Mouse (Mus musculus) lung, adult 2 months (tissue): ENCODE results near the gene Zkscan6. TPM values are rescaled to one million over a fixed set of nuclear protein-coding genes. Genes with fewer than 3 reads are reported as not detected.

Experiments used
- DNase-seq: peaks from one replicate; pipeline ENCODE4 v3.0.0; 2022
- H3K4me1 ChIP-seq: fragments of 200-500 bp; 2 replicates; pipeline ENCODE4 v1.6.1; 2011; ENCODE audit warnings: low read length; ENCODE audit not compliant: control insufficient read depth, insufficient read depth
- H3K4me3 ChIP-seq: fragments of 200-500 bp; replicated peaks from 2 replicates; pipeline ENCODE3; 2011; ENCODE audit warnings: low read depth, mild to moderate bottlenecking, control low read depth, low read length; ENCODE audit errors: extremely low read depth
- CTCF ChIP-seq: fragments of 200-500 bp; IDR thresholded peaks from 2 replicates; pipeline ENCODE4 v1.5.1; 2011; ENCODE audit warnings: mild to moderate bottlenecking, low read length, control low read depth; ENCODE audit not compliant: insufficient read depth
- POLR2A ChIP-seq: fragments of 200-500 bp; IDR thresholded peaks from 2 replicates; pipeline ENCODE4 v1.6.1; 2011; ENCODE audit warnings: low read depth, mild to moderate bottlenecking, control low read depth, low read length, borderline replicate concordance; ENCODE audit errors: extremely low read depth
- WGBS: fragments of 180-500 bp; shearing (Covaris S2); methylation state at CpG from one replicate; pipeline ENCODE4 v1.1.7; 2018; 5-methylcytosine and 5-hydroxymethylcytosine counted together
- polyA plus RNA-seq: library from polyadenylated mRNA; depleted of rRNA; stranded (reverse); fragments of >200 nt; gene quantifications from 2 replicates; pipeline ENCODE4 v1.2.3, GENCODE M21; 2012

Zkscan6 gene
- polyA plus RNA-seq, 1 experiment = 3.6 TPM

- no peak for DNase-seq
- TF ChIP-seq POLR2A (no peak), CTCF (no peak)
- 37% methylated on average over 1 of the region's 1 CpGs for WGBS
These were observed 27.9 kb upstream of the Zkscan6 start for GRCm38 (mm10) chr11:65779066-65779465.

GRCm38 (mm10) chr11:65779578-65779977 lies 27.4 kb upstream of the Zkscan6 start:
- H3K4me3 ChIP-seq = no peak overlapping the region
- 95% methylated on average over 1 of the region's 1 CpGs for WGBS
- TF ChIP-seq CTCF (no peak), POLR2A (no peak)
- peaks cover 7% of the 10 kb centered on the region for H3K4me1 ChIP-seq
- DNase-seq = no peak

More at GRCm38 (mm10) chr11:65779066-65779465, 27.9 kb upstream of the Zkscan6 start:
- Histone ChIP-seq H3K4me3 (no peak overlapping the region), H3K4me1 (peaks cover 7% of the 10 kb centered on the region)

- Histone ChIP-seq H3K4me1 (peaks cover 15% of the 10 kb centered on the region), H3K4me3 (no peak overlapping the region)
- TF ChIP-seq POLR2A = no peak
- TF ChIP-seq CTCF = no peak
- 72% methylated on average over 3 of the region's 3 CpGs for WGBS
- no peak for DNase-seq
These were observed 25.4 kb upstream of the Zkscan6 start for GRCm38 (mm10) chr11:65781596-65781995.

GRCm38 (mm10) chr11:65786160-65786559 lies 20.8 kb upstream of the Zkscan6 start:
- TF ChIP-seq CTCF = no peak
- TF ChIP-seq POLR2A = no peak
- 78% methylated on average over 2 of the region's 2 CpGs for WGBS
- Histone ChIP-seq H3K4me1 (peaks cover 7% of the 10 kb centered on the region), H3K4me3 (no peak overlapping the region)
- DNase-seq = no peak

- no peak for DNase-seq
- TF ChIP-seq POLR2A (no peak), CTCF (no peak)
- Histone ChIP-seq H3K4me3 (peak overlapping the region; percentile 78), H3K4me1 (peaks cover 7% of the 10 kb centered on the region)
- WGBS = under 1% methylated on average over 71 of the region's 71 CpGs
These were observed 19.4 kb upstream of the Zkscan6 start for GRCm38 (mm10) chr11:65787421-65788151.

- Histone ChIP-seq H3K4me3 (peak within 1 kb of the TSS; percentile 78), H3K4me1 (peaks cover 7% of the 10 kb centered on the region)
- peak; percentile 92 for DNase-seq
- TF ChIP-seq POLR2A = peak; percentile 82; the same call in 1 of the 2 replicates
- no peak for TF ChIP-seq CTCF
- WGBS = 1% methylated on average over 34 of the region's 36 CpGs
These were observed 18.8 kb upstream of the Zkscan6 start, which contains the start of gene Map2k4 for GRCm38 (mm10) chr11:65788154-65788553. Gene Map2k4 (minus strand): TSS chr11:65788297.

- 26% methylated on average over 10 of the region's 10 CpGs for WGBS
- Histone ChIP-seq H3K4me3 (no peak overlapping the region), H3K4me1 (peaks cover 6% of the 10 kb centered on the region; the same call in 1 of the 2 replicates)
- DNase-seq = no peak
- no peak for TF ChIP-seq CTCF
- TF ChIP-seq POLR2A = no peak
These were observed 12.4 kb upstream of the Zkscan6 start for GRCm38 (mm10) chr11:65794428-65795219.

GRCm38 (mm10) chr11:65795896-65796295 lies 11.1 kb upstream of the Zkscan6 start:
- 82% methylated on average over 1 of the region's 1 CpGs for WGBS
- no peak for DNase-seq
- no peak for TF ChIP-seq POLR2A
- TF ChIP-seq CTCF = no peak
- Histone ChIP-seq H3K4me1 (peaks cover 6% of the 10 kb centered on the region; the same call in 1 of the 2 replicates), H3K4me3 (no peak overlapping the region)

- Histone ChIP-seq H3K4me1 (no peaks in the 10 kb centered on the region), H3K4me3 (no peak overlapping the region)
- no peak for DNase-seq
- 56% methylated on average over 3 of the region's 3 CpGs for WGBS
- no peak for TF ChIP-seq CTCF
These were observed 5.1 kb upstream of the Zkscan6 start for GRCm38 (mm10) chr11:65801899-65802298.

- peak; percentile 50 for DNase-seq
- Histone ChIP-seq H3K4me3 (peak overlapping the region; percentile 92), H3K4me1 (peaks cover 3% of the 10 kb centered on the region; the same call in 1 of the 2 replicates)
- 2% methylated on average over 20 of the region's 20 CpGs for whole genome bisulfite sequencing
- TF ChIP-seq POLR2A = no peak
- TF ChIP-seq CTCF = no peak
These were observed 562 bp upstream of the Zkscan6 start for GRCm38 (mm10) chr11:65806321-65806904.
